Mouse (Mus musculus) stomach, adult 2 months (tissue): Measurements from ENCODE around the gene Sft2d1. TPM values are rescaled to one million over a fixed set of nuclear protein-coding genes. Genes with fewer than 3 reads are reported as not detected.

Experiments
- polyA plus RNA-seq: library from polyadenylated mRNA; depleted of rRNA; stranded (reverse); fragments of >200 nt; gene quantifications from 2 replicates; pipeline ENCODE4 v1.2.3, GENCODE M21; 2012; rRNA removed

Sft2d1 gene
- polyA plus RNA-seq: 81.8 and 82.4 TPM in 2 replicates

DNA sequence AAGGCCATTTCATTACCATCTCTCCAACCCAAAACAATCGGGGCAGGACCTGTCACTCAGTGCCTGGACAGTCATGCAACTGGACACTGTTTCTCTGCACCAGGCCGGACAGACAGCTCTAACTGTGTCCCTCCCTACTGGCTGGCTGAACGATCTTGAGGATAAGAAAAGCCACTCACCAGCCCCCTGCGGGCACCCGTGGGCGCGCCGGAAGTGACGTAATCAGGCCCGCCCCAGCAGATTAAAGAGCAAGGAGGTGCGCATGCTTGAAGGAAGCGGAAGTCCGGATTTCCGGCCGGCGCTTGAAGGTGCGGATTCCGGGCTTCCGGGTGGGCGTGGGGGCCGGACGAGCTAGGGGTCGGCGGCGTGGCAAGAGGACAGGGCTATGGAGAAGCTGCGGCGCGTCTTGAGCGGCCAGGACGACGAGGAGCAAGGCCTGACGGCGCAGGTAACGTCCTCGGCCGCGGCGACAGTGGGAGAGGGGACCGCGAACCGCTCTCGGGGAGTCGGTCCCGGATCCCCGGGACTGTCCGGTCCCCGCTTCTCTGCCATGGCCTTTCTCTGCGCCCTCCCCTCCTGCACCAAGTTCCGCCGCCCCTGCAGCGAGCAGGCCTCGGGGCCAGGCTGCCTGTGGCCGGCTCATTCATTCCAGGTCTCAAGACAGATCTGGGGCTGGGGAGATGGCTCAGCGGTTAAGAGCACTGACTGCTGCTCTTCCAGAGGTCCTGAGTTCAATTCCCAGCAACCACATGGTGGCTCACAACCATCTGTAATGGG lies at the start of gene Sft2d1:
Sft2d1 (plus strand) TSS at position 265 of the 777 bp plus-strand sequence.

GRCm38 (mm10) chr17:8282821-8283525 lies 27.9 kb upstream of the Sft2d1 start, which contains the start of gene Mpc1:
TSS of gene Mpc1 (plus strand) at chr17:8282904.

GRCm38 (mm10) chr17:8337159-8337558 lies 26.3 kb downstream of the Sft2d1 start, which contains the start of gene Prr18:
TSS of gene Prr18 (plus strand) at chr17:8337459.

GRCm38 (mm10) chr17:8355692-8356091 lies 44.8 kb downstream of the Sft2d1 start, which contains the start of gene T2:
TSS of gene T2 (plus strand) at chr17:8355992.

Other genes with a start within 250 kb of the Sft2d1 start
- 2.4 TPM in 1 of 2 replicates, not detected in the other for gene Gm49673, start 163.3 kb upstream of the Sft2d1 start, polyA plus RNA-seq
- gene Rnaset2a, start 163.0 kb upstream of the Sft2d1 start, polyA plus RNA-seq: 14.6 and 14.8 TPM in 2 replicates
- gene Fgfr1op, start 145.6 kb upstream of the Sft2d1 start, polyA plus RNA-seq: 0.18 and 0.29 TPM in 2 replicates
- 0.09 and 0.22 TPM in 2 replicates for gene Ccr6, start 75.1 kb upstream of the Sft2d1 start, polyA plus RNA-seq
- gene Mpc1, start 28.2 kb upstream of the Sft2d1 start, polyA plus RNA-seq: 33.0 and 35.4 TPM in 2 replicates
- 1.1 and 1.3 TPM in 2 replicates for gene Prr18, start 26.4 kb downstream of the Sft2d1 start, polyA plus RNA-seq
- not detected in 2 replicates for gene T2, start 44.9 kb downstream of the Sft2d1 start, polyA plus RNA-seq
- not detected in 2 replicates for gene T, start 123.3 kb downstream of the Sft2d1 start, polyA plus RNA-seq
- 0.12 and 0.83 TPM in 2 replicates for gene Pde10a, start 214.3 kb downstream of the Sft2d1 start, polyA plus RNA-seq